Mouse (Mus musculus): Measurements from ENCODE around the gene Iqcd. TPM values are rescaled to one million over a fixed set of nuclear protein-coding genes. Genes with fewer than 3 reads are reported as not detected.

Iqcd gene
- polyA plus RNA-seq, 1 experiment, result 0.91 TPM

- no peaks in the 10 kb centered on the region for H3K27me3 ChIP-seq (ENCODE audit: control insufficient read depth, insufficient read depth, insufficient read length)
- H3K4me3 ChIP-seq, result no peak overlapping the region
- H3ac ChIP-seq (ENCODE audit: control insufficient read depth, insufficient read length), result no peak overlapping the region
- no peaks in the 10 kb centered on the region for H3K79me2 ChIP-seq (ENCODE audit: control insufficient read depth, insufficient read depth)
- peaks cover 17% of the 10 kb centered on the region for H3K36me3 ChIP-seq (ENCODE audit: control insufficient read depth, insufficient read depth)
- TF ChIP-seq SRF (IDR thresholded peaks at IDR 0.05; ENCODE audit: control insufficient read depth, insufficient read length, low read depth) (no peak), E2F4 (IDR thresholded peaks at IDR 0.05; ENCODE audit: insufficient read depth) (no peak), REST (IDR thresholded peaks at IDR 0.05; ENCODE audit: insufficient read depth, insufficient read length) (no peak), MYOG (IDR thresholded peaks at IDR 0.05; ENCODE audit: control insufficient read depth in 1 of 3, insufficient read depth in 1 of 3, insufficient read length in 2 of 3, low read depth in 2 of 3) (no peak)
- H3K4me2 ChIP-seq (ENCODE audit: low read depth), result no peak overlapping the region
Measured at GRCm38 (mm10) chr5:120621846-120622197, 33.0 kb downstream of the Iqcd start.

GRCm38 (mm10) chr5:120622198-120622851 is 33.5 kb downstream of the Iqcd start:
- no peaks in the 10 kb centered on the region for H3K79me2 ChIP-seq (ENCODE audit: control insufficient read depth, insufficient read depth)
- H3K36me3 ChIP-seq (ENCODE audit: control insufficient read depth, insufficient read depth), result peaks cover 17% of the 10 kb centered on the region
- no peak overlapping the region for H3K4me3 ChIP-seq
- no peaks in the 10 kb centered on the region for H3K27me3 ChIP-seq (ENCODE audit: control insufficient read depth, insufficient read depth, insufficient read length)
- no peak overlapping the region for H3K4me2 ChIP-seq (ENCODE audit: low read depth)
- no peak for TF ChIP-seq POLR2AphosphoS2 (IDR thresholded peaks at IDR 0.05; ENCODE audit: insufficient read length, low read depth)
- TF ChIP-seq TCF12 (IDR thresholded peaks at IDR 0.05; ENCODE audit: insufficient read depth, poor library complexity, severe bottlenecking), result no peak
- no peak for TF ChIP-seq POLR2A (IDR thresholded peaks at IDR 0.05; ENCODE audit: insufficient read length, low read depth)
- TF ChIP-seq SRF (IDR thresholded peaks at IDR 0.05; ENCODE audit: control insufficient read depth, insufficient read length, low read depth), result no peak
- TF ChIP-seq CEBPB (IDR thresholded peaks at IDR 0.05; ENCODE audit: insufficient read depth, poor library complexity, severe bottlenecking), result no peak
- TF ChIP-seq MYOD1 (IDR thresholded peaks at IDR 0.05; ENCODE audit: control insufficient read depth in 1 of 3, insufficient read length in 2 of 3, low read depth in 2 of 3), result no peak
- no peak for TF ChIP-seq USF1 (IDR thresholded peaks at IDR 0.05; ENCODE audit: low read depth)
- TF ChIP-seq MYOG (IDR thresholded peaks at IDR 0.05; ENCODE audit: control insufficient read depth in 1 of 3, insufficient read depth in 1 of 3, insufficient read length in 2 of 3, low read depth in 2 of 3), result peak in 1 of 3 experiments; percentile 7
- TF ChIP-seq E2F4 (IDR thresholded peaks at IDR 0.05; ENCODE audit: insufficient read depth), result no peak
- H3ac ChIP-seq (ENCODE audit: control insufficient read depth, insufficient read length), result no peak overlapping the region

- Histone ChIP-seq H3K4me3 (no peak overlapping the region), H3K4me2 (ENCODE audit: low read depth) (no peak overlapping the region), H3K27me3 (ENCODE audit: control insufficient read depth, insufficient read depth, insufficient read length) (no peaks in the 10 kb centered on the region), H3ac (ENCODE audit: control insufficient read depth, insufficient read length) (no peak overlapping the region), H3K36me3 (ENCODE audit: control insufficient read depth, insufficient read depth) (peaks cover 10% of the 10 kb centered on the region), H3K79me2 (ENCODE audit: control insufficient read depth, insufficient read depth) (no peaks in the 10 kb centered on the region)
- no peak for TF ChIP-seq USF1 (IDR thresholded peaks at IDR 0.05; ENCODE audit: low read depth)
- TF ChIP-seq MYOG (IDR thresholded peaks at IDR 0.05; ENCODE audit: control insufficient read depth in 1 of 3, insufficient read depth in 1 of 3, insufficient read length in 2 of 3, low read depth in 2 of 3), result no peak
- no peak for TF ChIP-seq POLR2AphosphoS2 (IDR thresholded peaks at IDR 0.05; ENCODE audit: insufficient read length, low read depth)
- no peak for TF ChIP-seq TCF3 (IDR thresholded peaks at IDR 0.05; ENCODE audit: insufficient read length, low read depth)
- no peak for TF ChIP-seq E2F4 (IDR thresholded peaks at IDR 0.05; ENCODE audit: insufficient read depth)
- no peak for TF ChIP-seq MYOD1 (IDR thresholded peaks at IDR 0.05; ENCODE audit: control insufficient read depth in 1 of 3, insufficient read length in 2 of 3, low read depth in 2 of 3)
- no peak for TF ChIP-seq POLR2A (IDR thresholded peaks at IDR 0.05; ENCODE audit: insufficient read length, low read depth)
- TF ChIP-seq REST (IDR thresholded peaks at IDR 0.05; ENCODE audit: insufficient read depth, insufficient read length), result no peak
- TF ChIP-seq TCF12 (IDR thresholded peaks at IDR 0.05; ENCODE audit: insufficient read depth, poor library complexity, severe bottlenecking), result no peak
- TF ChIP-seq MAX (IDR thresholded peaks at IDR 0.05; ENCODE audit: low read depth), result no peak
Measured at GRCm38 (mm10) chr5:120624427-120624826, 35.6 kb downstream of the Iqcd start.

GRCm38 (mm10) chr5:120626399-120626798 is 37.6 kb downstream of the Iqcd start:
- no peak for TF ChIP-seq MYOG (IDR thresholded peaks at IDR 0.05; ENCODE audit: control insufficient read depth in 1 of 3, insufficient read depth in 1 of 3, insufficient read length in 2 of 3, low read depth in 2 of 3)
- TF ChIP-seq POLR2A (IDR thresholded peaks at IDR 0.05; ENCODE audit: insufficient read length, low read depth), result no peak
- TF ChIP-seq POLR2AphosphoS2 (IDR thresholded peaks at IDR 0.05; ENCODE audit: insufficient read length, low read depth), result no peak
- no peak for TF ChIP-seq TCF3 (IDR thresholded peaks at IDR 0.05; ENCODE audit: insufficient read length, low read depth)
- TF ChIP-seq REST (IDR thresholded peaks at IDR 0.05; ENCODE audit: insufficient read depth, insufficient read length), result no peak
- TF ChIP-seq SRF (IDR thresholded peaks at IDR 0.05; ENCODE audit: control insufficient read depth, insufficient read length, low read depth), result no peak
- no peak for TF ChIP-seq CEBPB (IDR thresholded peaks at IDR 0.05; ENCODE audit: insufficient read depth, poor library complexity, severe bottlenecking)
- TF ChIP-seq MYOD1 (IDR thresholded peaks at IDR 0.05; ENCODE audit: control insufficient read depth in 1 of 3, insufficient read length in 2 of 3, low read depth in 2 of 3), result no peak
- TF ChIP-seq TCF12 (IDR thresholded peaks at IDR 0.05; ENCODE audit: insufficient read depth, poor library complexity, severe bottlenecking), result no peak
- no peak for TF ChIP-seq USF1 (IDR thresholded peaks at IDR 0.05; ENCODE audit: low read depth)
- TF ChIP-seq E2F4 (IDR thresholded peaks at IDR 0.05; ENCODE audit: insufficient read depth), result no peak
- TF ChIP-seq MAX (IDR thresholded peaks at IDR 0.05; ENCODE audit: low read depth), result no peak
- Histone ChIP-seq H3K79me2 (ENCODE audit: control insufficient read depth, insufficient read depth) (no peaks in the 10 kb centered on the region), H3K36me3 (ENCODE audit: control insufficient read depth, insufficient read depth) (peaks cover 3% of the 10 kb centered on the region), H3K4me3 (no peak overlapping the region), H3ac (ENCODE audit: control insufficient read depth, insufficient read length) (no peak overlapping the region), H3K27me3 (ENCODE audit: control insufficient read depth, insufficient read depth, insufficient read length) (no peaks in the 10 kb centered on the region), H3K4me2 (ENCODE audit: low read depth) (no peak overlapping the region)
